Mouse (Mus musculus) stomach, embryonic 16.5 days (tissue): ENCODE results near the gene Med28. TPM values are rescaled to one million over a fixed set of nuclear protein-coding genes. Genes with fewer than 3 reads are reported as not detected.

Experiments
- ATAC-seq: fragments of 200-750 bp; cut with Nextera tagmentation; 2 replicates; pipeline ENCODE4 v1.8.0; 2017; ENCODE audit warnings: moderate number of reproducible peaks, moderate TSS enrichment; ENCODE audit not compliant: insufficient read depth, low FRiP score
- H3K27ac ChIP-seq: fragments of 300-500 bp; sonication (generic); 2 replicates; pipeline ENCODE4 v1.5.1; 2014; ENCODE audit warnings: low read length
- H3K27me3 ChIP-seq: fragments of 300-500 bp; sonication (generic); 2 replicates; pipeline ENCODE4 v1.6.1; 2014; ENCODE audit warnings: low read length, control low read depth, mixed read lengths; ENCODE audit not compliant: control insufficient read depth, insufficient read depth
- H3K36me3 ChIP-seq: fragments of 300-500 bp; sonication (generic); 2 replicates; pipeline ENCODE4 v1.6.1; 2014; ENCODE audit warnings: low read length; ENCODE audit not compliant: control insufficient read depth, insufficient read depth
- H3K4me1 ChIP-seq: fragments of 300-500 bp; sonication (generic); 2 replicates; pipeline ENCODE4 v1.6.1; 2014; ENCODE audit warnings: low read length, control low read depth, mixed read lengths; ENCODE audit not compliant: control insufficient read depth, insufficient read depth
- H3K4me2 ChIP-seq: fragments of 300-500 bp; sonication (generic); 2 replicates; pipeline ENCODE4 v1.6.1; 2014; ENCODE audit warnings: low read depth, low read length, mixed read lengths
- H3K4me3 ChIP-seq: fragments of 300-500 bp; sonication (generic); replicated peaks from 2 replicates; pipeline ENCODE4 v1.5.1; 2014; ENCODE audit warnings: mild to moderate bottlenecking, low read length
- H3K9ac ChIP-seq: fragments of 300-500 bp; sonication (generic); 2 replicates; pipeline ENCODE4 v1.6.1; 2014; ENCODE audit warnings: low read length
- H3K9me3 ChIP-seq: fragments of 300-500 bp; sonication (generic); replicated peaks from 2 replicates; pipeline ENCODE4 v1.6.1; 2016; ENCODE audit warnings: low read length, control low read depth; ENCODE audit not compliant: control insufficient read depth
- WGBS: fragments of 180-500 bp; shearing (Covaris S2); extraction: QIAGEN DNeasy Blood & Tissue Kit; methylation state at CpG from one replicate; pipeline ENCODE4 v1.1.7; 2014; 5-methylcytosine and 5-hydroxymethylcytosine counted together
- polyA plus RNA-seq: library from polyadenylated mRNA; unstranded; fragments of >200 nt; fragmentation: Nextera tagmentation; extraction: Ambion mirVana; gene quantifications from 2 replicates; pipeline ENCODE4 v1.2.1, GENCODE M21; 2015

The Med28 gene
- polyA plus RNA-seq, 1 experiment from 2014 or later = 194 TPM

- WGBS = 93% methylated on average over 10 of the region's 10 CpGs
- no peak for ATAC-seq
- H3K36me3 ChIP-seq = peaks cover 20% of the 10 kb centered on the region
- no peak overlapping the region for H3K4me2 ChIP-seq
- no peak overlapping the region for H3K27ac ChIP-seq
- H3K27me3 ChIP-seq = no peaks in the 10 kb centered on the region
- H3K4me3 ChIP-seq = no peak overlapping the region
- no peaks in the 10 kb centered on the region for H3K9me3 ChIP-seq
- peaks cover 12% of the 10 kb centered on the region for H3K4me1 ChIP-seq
- H3K9ac ChIP-seq = no peak overlapping the region
These were observed 5.1 kb downstream of the Med28 start for GRCm38 (mm10) chr5:45525101-45525500.

GRCm38 (mm10) chr5:45526338-45526737 lies 6.3 kb downstream of the Med28 start:
- H3K36me3 ChIP-seq = peaks cover 20% of the 10 kb centered on the region
- WGBS = 88% methylated on average over 4 of the region's 4 CpGs

GRCm38 (mm10) chr5:45529696-45530095 lies 9.7 kb downstream of the Med28 start:
- 85% methylated on average over 3 of the region's 3 CpGs for WGBS
- Histone ChIP-seq H3K4me3 (no peak overlapping the region), H3K9ac (no peak overlapping the region), H3K9me3 (no peaks in the 10 kb centered on the region), H3K4me1 (no peaks in the 10 kb centered on the region), H3K27ac (no peak overlapping the region), H3K36me3 (peaks cover 20% of the 10 kb centered on the region), H3K4me2 (no peak overlapping the region), H3K27me3 (no peaks in the 10 kb centered on the region)
- no peak for ATAC-seq

More at GRCm38 (mm10) chr5:45526338-45526737, 6.3 kb downstream of the Med28 start:
- Histone ChIP-seq H3K9ac (no peak overlapping the region), H3K4me1 (peaks cover 5% of the 10 kb centered on the region), H3K4me3 (no peak overlapping the region), H3K27ac (no peak overlapping the region), H3K4me2 (no peak overlapping the region), H3K27me3 (no peaks in the 10 kb centered on the region), H3K9me3 (no peaks in the 10 kb centered on the region)
- ATAC-seq = no peak

- no peak overlapping the region; the same call in 1 of the 2 replicates for H3K4me2 ChIP-seq
- no peaks in the 10 kb centered on the region for H3K27me3 ChIP-seq
- H3K36me3 ChIP-seq = no peaks in the 10 kb centered on the region
- H3K9me3 ChIP-seq = no peaks in the 10 kb centered on the region
- WGBS = 8% methylated on average over 17 of the region's 17 CpGs
- H3K27ac ChIP-seq = no peak overlapping the region
- no peak overlapping the region for H3K4me3 ChIP-seq
- H3K9ac ChIP-seq = no peak overlapping the region
- peak; percentile 59; the same call in 1 of the 2 replicates for ATAC-seq
- H3K4me1 ChIP-seq = no peaks in the 10 kb centered on the region
These were observed 14.5 kb downstream of the Med28 start for GRCm38 (mm10) chr5:45534319-45535098.

GRCm38 (mm10) chr5:45535177-45535576 lies 15.1 kb downstream of the Med28 start:
- Histone ChIP-seq H3K27me3 (no peaks in the 10 kb centered on the region), H3K4me1 (no peaks in the 10 kb centered on the region), H3K9ac (no peak overlapping the region), H3K27ac (no peak overlapping the region), H3K9me3 (no peaks in the 10 kb centered on the region), H3K4me3 (no peak overlapping the region), H3K36me3 (no peaks in the 10 kb centered on the region), H3K4me2 (no peak overlapping the region)
- no peak for ATAC-seq
- WGBS = 66% methylated on average over 4 of the region's 4 CpGs

GRCm38 (mm10) chr5:45539502-45539901 lies 19.5 kb downstream of the Med28 start:
- 48% methylated on average over 10 of the region's 10 CpGs for WGBS
- no peaks in the 10 kb centered on the region for H3K4me1 ChIP-seq
- H3K9ac ChIP-seq = no peak overlapping the region
- H3K36me3 ChIP-seq = no peaks in the 10 kb centered on the region
- no peak overlapping the region for H3K4me3 ChIP-seq
- no peak overlapping the region for H3K4me2 ChIP-seq
- no peak for ATAC-seq
- H3K27ac ChIP-seq = no peak overlapping the region
- no peaks in the 10 kb centered on the region for H3K9me3 ChIP-seq
- H3K27me3 ChIP-seq = no peaks in the 10 kb centered on the region

DNA sequence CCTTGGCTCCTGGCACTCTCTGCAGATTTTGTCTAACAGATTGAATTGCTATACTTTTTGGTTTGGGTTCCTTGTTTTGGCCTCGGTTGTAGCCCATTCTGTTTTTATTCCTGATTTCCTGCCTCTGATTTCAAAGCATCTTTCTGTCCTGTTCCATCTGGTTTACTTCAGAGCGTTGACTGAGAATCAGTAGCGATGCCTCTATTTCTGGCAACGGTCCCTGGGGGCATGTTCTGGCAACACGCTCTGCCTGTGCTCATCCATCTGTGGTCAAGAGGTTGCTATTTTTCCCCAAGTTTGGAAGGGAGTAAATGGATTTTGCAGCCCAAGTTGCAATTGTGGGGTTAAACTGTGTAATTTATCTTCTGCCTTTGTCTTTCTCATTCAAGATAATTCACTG lies 23.3 kb downstream of the Med28 start:
- no peak overlapping the region for H3K4me3 ChIP-seq
- H3K27ac ChIP-seq = no peak overlapping the region
- no peaks in the 10 kb centered on the region for H3K4me1 ChIP-seq
- no peak overlapping the region for H3K9ac ChIP-seq
- no peak overlapping the region for H3K4me2 ChIP-seq
- no peaks in the 10 kb centered on the region for H3K36me3 ChIP-seq
- H3K9me3 ChIP-seq = no peaks in the 10 kb centered on the region
- no peaks in the 10 kb centered on the region for H3K27me3 ChIP-seq
- WGBS = 47% methylated on average over 5 of the region's 5 CpGs
- no peak for ATAC-seq

GRCm38 (mm10) chr5:45549586-45549985 lies 29.6 kb downstream of the Med28 start:
- no peak overlapping the region for H3K4me2 ChIP-seq
- 79% methylated on average over 1 of the region's 1 CpGs for WGBS
- H3K27ac ChIP-seq = no peak overlapping the region
- no peaks in the 10 kb centered on the region for H3K27me3 ChIP-seq
- ATAC-seq = no peak
- H3K36me3 ChIP-seq = no peaks in the 10 kb centered on the region
- no peak overlapping the region for H3K4me3 ChIP-seq
- H3K9me3 ChIP-seq = no peaks in the 10 kb centered on the region
- H3K4me1 ChIP-seq = no peaks in the 10 kb centered on the region
- no peak overlapping the region for H3K9ac ChIP-seq

DNA sequence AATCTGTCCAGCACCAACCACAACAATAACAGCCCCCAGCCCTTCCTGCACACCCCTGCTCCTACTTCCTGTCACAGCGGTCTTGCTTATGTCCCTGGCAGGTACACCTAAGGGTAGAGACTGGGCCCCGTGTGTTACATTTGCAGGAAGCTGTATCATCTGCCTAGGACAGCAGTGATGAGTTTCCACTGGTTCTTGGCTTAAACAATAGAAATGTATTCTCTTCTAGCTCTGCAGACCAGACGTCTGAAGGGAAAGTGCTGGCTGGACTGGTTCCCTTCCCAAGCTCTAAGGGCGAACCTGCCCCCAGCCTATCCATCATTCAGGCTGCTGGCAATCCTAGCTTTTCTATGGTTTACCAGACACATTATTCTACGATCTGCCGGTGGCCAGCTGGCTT lies 44.0 kb downstream of the Med28 start:
- Histone ChIP-seq H3K36me3 (no peaks in the 10 kb centered on the region), H3K27me3 (no peaks in the 10 kb centered on the region), H3K4me1 (no peaks in the 10 kb centered on the region), H3K27ac (no peak overlapping the region), H3K9ac (no peak overlapping the region), H3K9me3 (no peaks in the 10 kb centered on the region), H3K4me2 (no peak overlapping the region), H3K4me3 (no peak overlapping the region)
- peak; percentile 69; the same call in 1 of the 2 replicates for ATAC-seq
- WGBS = 29% methylated on average over 6 of the region's 6 CpGs
